Mouse (Mus musculus) adrenal gland, postnatal 4 days (tissue): Measurements from ENCODE around the gene Atg9a. TPM values are rescaled to one million over a fixed set of nuclear protein-coding genes. Genes with fewer than 3 reads are reported as not detected.
"Not testable (repeated sequence)": the region's sequence is repeated elsewhere in the genome, so short reads cannot be mapped to it uniquely, and the experiment has no call there.

Experiments used
- DNase-seq, 2 experiments: peaks; one replicate each; pipeline ENCODE4 v3.0.0; 2021 to 2022; ENCODE audit warnings: low spot score in 2 of 2, mixed read lengths in 2 of 2
- long read RNA-seq, 2 experiments: library from polyadenylated mRNA; stranded (forward); transcript quantifications; one replicate each; pipeline ENCODE4 v2.0.0; 2021
- total RNA-seq, 2 experiments: library from RNA; stranded (reverse); gene quantifications; 2 replicates each; pipeline ENCODE4 v1.2.3; 2021

The Atg9a gene
- 10 to 100 TPM; 38.0 to 41.8 TPM for total RNA-seq
- long read RNA-seq, experiment 1, full-length matches to known transcripts = 10 of 32 reads
- long read RNA-seq, experiment 1, partial matches to known transcripts = 10 of 32 reads
- long read RNA-seq, experiment 1, other reads (novel, unspliced or antisense) = 12 of 32 reads
- long read RNA-seq, experiment 2, full-length matches to known transcripts = 6 of 45 reads
- long read RNA-seq, experiment 2, partial matches to known transcripts = 29 of 45 reads
- long read RNA-seq, experiment 2, other reads (novel, unspliced or antisense) = 10 of 45 reads

DNA sequence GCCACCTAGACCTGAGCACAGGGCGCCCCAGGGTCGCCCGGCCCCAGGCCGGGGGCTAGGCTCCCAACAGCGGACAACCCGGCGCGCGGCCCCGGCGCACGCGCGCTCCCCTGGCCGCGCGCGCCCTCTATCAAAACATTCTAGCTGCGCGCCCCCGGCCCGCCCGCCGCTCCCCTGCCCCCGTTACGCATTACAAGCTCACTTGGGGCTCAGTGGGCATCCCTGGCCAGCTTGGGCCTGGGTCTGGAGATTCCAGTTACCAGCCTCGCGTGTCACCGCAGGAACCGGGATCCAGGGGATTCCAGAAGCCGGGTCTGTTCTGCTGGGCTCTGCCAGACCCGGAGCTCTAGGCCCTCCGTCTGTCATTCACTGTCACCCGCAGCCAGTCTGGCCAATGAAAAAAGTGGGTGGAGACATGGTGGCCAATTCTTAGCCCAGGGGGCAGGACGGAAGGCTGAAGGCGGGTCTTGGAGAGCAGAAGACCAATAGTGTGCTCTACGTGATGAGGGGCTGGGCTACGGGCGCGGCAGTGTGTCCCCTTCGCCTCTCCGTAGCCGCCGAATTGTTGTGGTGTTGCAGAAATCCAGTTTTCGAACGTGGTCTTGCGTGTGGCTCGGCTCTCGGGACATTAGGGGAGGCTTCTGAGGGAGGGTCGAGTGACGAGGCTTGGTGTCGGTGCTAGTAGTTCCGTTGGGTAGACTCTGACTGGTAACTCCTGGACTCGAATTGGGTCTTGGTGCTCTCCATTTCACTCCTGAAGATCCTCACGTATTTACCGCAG, at the start of gene Atg9a, which contains the start of gene Ankzf1:
TSS of gene Atg9a (minus strand) at position 575 of the 781 bp plus-strand sequence.
TSS of gene Ankzf1 (plus strand) at position 530 of the 781 bp plus-strand sequence.
- peak; percentile 65 to 93 for DNase-seq

DNA sequence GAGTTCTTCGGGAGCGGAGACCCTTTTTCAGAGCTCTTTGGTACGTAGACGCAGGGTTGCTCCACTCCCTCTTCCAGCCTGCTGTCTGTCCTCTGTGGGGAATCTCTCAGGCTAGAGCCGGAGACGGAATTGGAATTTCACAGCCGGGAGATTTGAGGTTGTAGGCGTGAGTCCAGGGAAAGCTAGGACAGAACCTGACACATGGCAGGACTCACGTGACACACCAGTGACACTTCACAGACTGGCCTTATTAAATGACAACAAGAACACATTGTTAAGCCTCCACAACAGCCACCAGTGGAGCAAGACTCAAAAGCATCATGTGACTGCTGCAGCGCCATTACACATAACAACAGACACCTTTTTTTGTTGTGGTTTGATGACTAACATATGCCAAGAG, 47.6 kb upstream of the Atg9a start:
- DNase-seq = no peak

DNA sequence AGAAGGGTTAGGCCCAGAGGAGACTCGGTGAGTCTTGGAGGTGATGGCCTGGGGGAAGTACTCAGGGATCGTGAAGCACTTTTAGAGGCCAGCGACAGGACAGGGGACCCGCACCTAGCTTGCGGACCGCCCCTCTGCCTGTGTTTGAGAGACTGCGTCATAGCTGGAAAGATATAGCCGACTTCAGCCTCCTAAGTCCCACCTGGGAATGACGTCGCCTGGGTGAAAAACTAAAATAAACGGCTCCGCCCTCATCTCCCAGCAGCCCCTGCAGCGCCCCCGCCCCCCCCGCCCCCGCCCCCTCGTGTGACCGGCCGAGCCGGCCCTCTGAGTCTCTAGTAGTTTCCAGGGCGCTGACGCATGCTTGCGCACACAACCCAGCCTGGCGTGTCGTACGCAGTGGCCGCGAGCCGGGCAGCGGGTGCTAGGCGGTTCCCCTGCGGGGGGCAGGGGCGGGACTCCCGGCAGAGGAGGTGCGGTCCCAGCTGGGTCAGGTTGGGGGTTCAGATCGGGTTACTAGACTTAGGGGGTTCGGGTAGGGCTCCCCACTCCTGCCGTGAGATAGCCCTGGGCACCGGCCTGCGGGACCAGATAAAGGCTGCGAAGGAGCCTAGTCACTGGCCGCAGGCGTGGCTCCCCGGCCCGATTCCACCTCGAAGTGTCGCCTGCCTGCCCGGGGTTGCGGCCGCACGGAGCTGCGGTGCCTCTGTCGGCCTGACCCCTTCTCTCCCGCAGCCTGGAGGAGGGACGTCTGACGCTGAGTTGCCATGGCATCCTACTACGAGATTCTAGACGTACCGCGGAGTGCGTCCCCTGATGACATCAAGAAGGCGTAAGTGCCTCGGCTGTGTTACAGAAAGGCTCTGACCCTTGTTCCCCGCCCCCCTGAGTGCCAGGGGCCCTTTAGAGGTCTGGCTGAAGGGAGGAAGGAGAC, 44.4 kb upstream of the Atg9a start, which contains the start of gene Dnajb2:
TSS of gene Dnajb2 (plus strand) at position 290 of the 934 bp plus-strand sequence.
- DNase-seq = peak; percentile 61 to 77

DNA sequence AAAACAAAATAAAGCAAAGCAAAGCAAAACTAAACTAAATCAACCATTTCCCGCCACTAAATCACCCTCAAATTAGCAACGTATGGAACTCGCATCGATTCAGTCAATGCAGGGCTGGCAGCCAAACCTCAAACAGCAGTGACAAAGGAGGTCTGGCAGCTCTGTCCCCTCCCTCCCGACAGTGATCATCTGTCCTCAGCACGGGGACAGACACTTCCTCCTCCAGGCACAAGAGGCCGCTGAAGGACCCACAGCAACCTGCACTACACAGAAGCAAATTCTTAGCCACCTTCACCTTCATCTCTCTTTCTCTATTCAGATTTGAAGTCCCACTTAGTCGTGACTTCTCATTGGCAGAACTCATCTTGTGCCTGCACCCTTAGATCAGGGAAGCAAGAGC, 42.6 kb upstream of the Atg9a start:
- DNase-seq = no peak

DNA sequence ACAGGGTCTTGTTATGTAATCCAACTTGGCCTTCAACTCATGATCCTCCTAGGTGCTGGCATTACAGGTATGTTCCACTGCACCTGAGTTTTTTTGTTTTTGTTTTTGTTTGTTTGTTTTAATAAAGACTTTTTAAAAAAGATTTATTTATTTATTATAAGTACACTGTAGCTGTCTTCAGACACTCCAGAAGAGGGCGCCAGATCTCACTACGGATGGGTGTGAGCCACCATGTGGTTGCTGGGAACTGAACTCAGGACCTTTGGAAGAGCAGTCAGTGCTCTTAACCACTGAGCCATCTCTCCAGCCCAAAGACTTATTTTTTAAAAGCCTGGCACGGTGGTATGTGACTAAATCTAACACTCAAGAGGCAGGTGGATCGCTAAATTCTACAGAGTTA, 40.5 kb upstream of the Atg9a start:
- not testable (repeated sequence) for DNase-seq

DNA sequence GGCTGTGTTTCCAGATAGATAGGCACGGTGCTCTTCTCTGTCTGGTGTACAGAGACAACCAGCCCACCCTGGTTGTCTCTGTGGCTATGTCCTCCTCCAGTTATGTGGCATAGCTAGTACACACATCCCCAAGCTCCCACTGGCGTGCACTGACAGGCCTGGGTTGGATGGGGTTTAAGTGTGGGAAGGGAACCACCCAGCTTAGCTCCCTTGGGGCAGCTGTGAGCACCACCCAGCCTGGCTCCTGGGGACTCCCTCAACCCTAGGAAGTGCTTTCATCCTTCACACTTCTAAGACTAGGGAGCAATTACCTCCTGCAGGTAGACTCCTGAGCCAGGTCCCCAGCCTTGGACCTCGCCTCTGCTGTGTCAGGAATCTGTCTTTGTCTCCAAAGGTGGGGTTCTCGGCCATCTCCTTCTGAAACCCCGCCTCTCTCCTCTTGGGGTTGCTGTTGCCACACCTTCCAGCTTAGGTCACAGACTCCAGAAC, 39.7 kb upstream of the Atg9a start, which contains the start of gene A630095N17Rik:
TSS of gene A630095N17Rik (minus strand) at position 439 of the 489 bp plus-strand sequence.
- no peak for DNase-seq

DNA sequence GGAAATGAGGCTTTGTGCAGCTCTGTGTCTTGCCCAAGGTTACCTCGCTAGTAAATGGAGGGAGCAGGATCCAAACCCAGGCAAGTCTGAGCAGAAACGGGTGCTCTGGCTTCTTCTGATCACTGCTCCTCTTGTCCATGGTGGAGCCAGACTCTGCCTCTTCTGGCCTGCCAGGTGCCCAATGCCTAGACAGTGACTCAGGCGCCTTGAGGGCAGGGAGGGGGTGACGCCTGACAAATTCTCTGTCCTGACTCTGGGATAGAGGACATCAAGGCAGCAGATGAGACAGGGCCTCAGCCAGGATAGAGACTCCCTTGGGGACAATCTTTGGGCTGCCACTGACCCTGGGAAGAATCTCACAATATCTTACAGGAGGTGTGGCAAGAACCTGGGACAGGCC, 39.2 kb upstream of the Atg9a start:
- DNase-seq = no peak

DNA sequence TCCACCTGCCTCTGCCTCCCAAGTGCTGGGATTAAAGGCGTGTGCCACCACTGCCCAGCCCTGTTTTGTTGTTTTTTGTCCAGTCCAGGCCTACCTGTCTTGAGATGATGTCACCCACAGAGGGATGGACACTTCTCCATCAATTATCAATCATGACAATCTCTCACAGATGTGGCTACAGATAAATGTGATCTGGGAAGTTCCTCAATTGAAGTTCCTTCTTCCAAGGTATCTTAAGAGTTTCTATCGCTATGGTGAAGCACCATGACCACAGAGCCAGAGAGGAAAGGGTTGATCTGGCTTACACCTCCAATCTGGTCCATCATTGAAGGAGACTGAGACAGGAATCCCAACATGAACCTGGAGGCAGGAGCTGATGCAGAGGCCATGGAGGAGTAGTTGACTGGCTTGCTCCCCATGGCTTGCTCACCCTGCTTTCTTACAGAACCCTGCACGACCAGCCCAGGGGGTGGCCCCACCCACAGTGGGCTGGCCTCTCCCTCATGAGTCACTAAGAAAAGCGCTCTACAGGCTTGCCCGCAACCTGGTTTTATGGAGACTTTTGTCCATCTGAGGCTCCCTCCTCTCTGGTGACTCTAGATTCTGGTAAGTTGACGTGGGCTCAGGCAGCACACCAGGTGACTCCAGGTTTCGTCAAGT, 38.5 kb upstream of the Atg9a start:
- no peak for DNase-seq

DNA sequence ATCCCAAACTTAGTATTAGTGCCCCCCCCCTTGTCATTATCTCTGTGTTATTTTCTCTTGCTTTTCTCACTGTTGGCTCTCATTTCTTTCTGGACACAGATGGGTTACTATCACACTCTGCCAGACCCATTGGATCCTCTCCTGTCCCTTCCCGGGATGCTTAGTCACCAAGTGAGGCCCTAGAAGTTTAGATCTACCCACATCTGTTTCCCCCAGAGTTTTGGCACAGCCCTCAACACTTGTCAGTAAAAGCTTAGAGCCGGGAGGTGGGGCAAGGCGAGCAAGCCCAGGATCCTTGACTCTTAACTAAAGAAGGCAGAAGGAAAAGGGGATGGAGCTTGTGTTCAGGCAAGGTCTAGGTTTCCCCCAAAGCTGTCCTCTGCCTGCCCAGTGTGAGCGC, 37.2 kb upstream of the Atg9a start:
- no peak for DNase-seq

DNA sequence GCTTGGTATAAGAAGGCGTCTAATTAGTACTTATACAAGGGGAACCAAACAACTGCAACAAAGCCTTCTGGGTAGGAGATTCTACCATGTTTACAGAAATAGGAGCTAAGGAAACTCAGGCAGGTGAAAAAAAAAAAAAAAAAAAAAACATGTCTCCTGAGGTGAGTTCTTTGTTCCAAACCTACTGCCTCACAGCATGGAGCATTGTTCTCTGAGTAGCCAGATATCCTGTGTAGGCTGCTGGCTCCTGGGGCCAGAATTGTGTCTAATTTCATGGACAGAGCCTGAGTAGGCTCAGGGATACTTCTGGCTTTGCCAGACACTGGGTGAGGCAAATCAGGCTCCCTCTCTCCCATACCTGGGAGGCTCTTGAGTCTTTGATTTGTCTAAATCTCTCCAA, 35.7 kb upstream of the Atg9a start:
- no peak for DNase-seq

DNA sequence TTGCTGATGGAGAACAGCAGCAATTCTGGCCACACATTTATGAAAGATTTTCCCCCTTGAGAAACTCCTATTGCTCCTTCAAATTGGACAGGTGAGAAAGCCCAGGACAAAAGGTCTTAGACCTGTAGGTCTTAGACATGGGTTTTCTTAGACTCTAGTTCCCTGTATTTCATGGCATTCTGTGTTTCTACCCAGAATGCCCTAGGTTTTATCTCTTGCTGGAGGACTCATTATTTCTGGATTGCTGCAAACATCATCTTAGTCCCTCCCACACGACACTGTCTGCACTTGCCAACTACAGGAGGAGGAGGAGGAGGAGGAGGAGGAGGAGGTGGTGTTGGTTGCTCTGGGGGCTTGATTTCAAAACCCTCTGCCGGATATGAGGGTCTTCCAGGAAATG, 34.1 kb upstream of the Atg9a start:
- DNase-seq = no peak

DNA sequence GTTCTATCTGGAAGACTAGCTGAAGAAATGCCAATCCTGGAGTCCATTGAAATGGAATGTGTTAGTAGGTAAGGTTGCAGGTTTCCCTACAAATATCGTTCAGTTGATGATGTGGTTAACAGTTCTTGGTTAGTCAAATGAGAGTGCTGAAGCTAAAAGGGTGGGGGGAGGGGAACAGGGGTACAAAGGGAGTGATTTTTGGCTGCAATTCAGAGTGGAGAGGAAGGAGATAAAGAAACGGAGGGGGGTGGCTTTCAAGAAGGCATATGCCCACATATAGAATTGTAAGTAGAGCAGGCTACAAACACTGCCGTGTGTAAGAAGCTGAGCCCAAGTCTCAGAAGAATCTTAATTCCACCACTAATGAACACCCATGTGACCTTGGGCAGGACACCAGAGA, 33.5 kb upstream of the Atg9a start:
- no peak for DNase-seq

DNA sequence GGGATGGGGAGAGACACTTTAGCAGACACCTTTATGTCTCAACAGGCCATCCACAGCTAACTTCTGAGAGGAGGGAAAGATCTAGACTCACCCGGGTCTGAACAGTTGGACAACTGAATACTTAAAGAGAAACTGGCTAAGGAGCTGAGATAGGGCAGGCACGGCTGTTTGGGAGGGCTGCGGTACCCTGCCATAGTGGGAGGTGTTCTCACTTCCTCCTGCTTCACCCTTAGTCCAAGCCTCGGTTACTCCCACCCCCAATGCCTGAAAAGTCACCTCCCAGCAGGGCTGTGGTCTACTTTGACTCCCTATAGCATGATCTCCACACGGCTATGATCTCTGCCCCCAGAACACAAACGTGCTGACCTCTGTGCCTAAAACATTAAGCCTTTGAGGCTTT, 31.5 kb upstream of the Atg9a start:
- no peak for DNase-seq

DNA sequence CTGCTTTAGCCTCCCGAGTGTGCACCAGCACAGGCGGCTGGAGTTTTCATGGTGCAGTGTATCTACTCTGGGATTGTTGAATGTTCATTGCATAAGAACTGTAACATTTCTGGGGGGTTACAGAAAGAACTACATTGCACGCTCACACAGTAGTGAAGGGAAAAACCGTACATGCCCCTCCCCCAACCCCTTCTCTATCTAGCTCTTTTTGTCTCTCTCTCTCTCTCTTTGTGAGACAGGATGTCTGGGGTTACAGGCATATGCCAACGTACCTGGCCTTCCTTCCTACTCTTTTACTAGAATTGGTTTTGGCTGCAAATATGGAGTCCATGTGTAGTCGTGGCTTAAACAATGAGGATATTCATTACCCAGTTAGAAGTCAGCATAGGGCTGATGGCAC, 30.9 kb upstream of the Atg9a start:
- DNase-seq = no peak

DNA sequence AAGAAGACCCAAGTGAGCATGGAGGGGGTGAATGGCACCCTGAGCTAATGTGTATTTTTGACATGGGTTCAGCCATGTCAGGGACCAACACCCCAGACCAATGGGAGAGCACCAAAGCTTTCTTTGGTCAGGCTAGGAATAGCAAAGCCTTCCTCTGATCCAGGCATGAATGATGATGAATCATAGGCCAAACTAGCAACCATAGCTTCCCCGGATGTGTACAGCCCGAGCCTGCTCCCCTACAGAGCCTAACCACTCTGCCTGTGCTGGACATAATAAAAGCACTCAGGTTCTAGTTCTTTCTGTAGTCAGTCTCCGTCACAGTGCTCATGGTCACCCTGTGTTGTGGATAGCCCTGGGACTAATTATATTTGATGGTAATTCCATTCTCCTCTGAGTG, 29.5 kb upstream of the Atg9a start:
- no peak for DNase-seq

DNA sequence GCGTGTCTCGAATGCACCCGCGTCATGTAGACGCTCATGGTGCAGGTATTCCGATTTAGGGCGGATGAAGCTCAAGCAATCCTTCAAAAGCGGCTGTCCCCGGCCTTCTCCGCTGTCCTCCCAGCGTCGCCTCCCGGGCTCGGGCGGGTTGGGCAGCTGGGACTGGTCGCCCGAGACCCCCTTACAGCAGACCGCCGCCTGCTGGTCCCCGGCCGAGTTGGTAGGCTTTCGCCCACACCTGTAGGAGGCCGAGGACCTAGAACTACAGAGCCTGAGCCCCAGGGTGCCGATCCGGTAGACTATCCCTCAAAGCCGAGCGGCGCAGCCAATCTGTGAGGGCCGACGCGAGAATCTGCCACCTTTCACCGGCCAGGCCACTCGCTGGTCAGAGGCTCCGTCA, 27.5 kb upstream of the Atg9a start, which contains the start of gene Tuba4a:
TSS of gene Tuba4a (minus strand) at position 335 of the 400 bp plus-strand sequence.
- DNase-seq = no peak

DNA sequence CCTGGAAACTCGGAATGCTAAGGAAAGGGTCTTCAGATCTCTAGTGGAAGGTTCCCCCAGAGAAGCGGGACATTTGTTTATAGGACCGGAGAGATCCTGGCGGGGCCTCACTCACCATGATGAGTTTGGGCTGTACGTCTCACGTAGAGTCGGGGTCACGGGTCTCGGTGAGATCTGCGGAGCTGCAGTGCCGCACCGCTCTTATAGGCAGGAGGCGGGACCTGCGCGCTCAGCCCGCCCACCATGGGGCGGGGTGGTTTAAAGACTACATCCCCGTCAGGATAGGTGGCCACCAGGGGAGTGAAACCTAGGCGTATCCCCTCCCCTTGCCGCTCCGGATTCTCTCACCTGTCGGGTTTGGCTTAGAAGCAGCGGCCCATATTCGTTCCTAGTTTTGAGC, 27.1 kb upstream of the Atg9a start:
- DNase-seq = peak in 1 of 2 experiments; percentile 63

DNA sequence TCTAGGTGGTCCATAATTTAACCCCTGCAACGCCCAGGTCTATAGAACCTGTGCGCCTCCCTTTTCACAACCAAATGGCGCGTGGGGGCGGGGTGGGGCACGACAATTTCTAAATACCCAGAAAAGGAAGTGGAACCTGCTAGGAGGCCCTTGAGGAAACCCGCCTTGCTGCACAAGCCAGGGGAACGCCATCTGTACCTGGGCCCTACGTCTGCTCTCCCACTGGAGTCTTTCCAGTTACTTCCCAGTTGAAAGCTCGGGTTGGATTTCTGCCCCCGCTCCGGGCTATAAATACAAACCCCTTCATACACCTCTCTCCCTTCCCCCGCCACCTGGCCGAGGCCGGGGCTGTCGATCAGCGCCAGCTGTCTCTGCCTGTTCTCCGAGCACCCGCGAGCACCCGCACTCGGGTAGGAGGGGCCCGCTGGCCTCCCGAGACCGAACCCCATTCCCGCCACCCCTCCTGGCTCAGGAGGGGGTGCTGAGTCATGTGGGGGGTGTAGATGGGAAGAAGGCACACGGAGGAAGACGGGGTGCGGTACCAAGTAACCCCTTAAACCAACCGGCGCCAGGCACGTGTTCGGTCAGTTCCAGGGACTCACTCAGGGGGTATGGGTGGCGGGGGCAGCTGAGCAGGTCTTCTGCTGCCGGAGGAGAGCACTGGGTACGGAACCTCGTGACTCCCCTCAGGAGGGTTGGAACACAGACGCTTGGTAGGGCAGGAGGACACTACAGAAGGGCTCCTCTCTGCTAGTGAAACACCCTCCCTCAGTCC, 26.4 kb upstream of the Atg9a start:
- no peak for DNase-seq

DNA sequence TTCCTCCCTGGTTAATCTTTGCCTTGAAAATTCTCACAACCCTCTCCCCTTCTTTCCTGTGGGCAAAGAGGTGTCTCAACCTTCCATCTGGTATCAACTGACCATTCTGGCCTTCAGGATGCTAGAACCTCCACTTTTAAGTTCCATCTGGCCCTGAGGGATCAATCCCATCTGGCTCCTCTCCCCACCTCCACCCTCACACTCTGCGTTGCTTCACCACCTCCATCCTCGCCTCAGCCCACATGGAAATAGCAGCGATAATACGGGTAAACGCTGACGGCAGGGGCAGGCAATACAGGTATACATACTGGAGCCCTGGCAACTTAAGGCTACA, 25.9 kb upstream of the Atg9a start:
- DNase-seq = no peak
